Mouse (Mus musculus) right cerebral cortex, postnatal 10 days (tissue): Measurements from ENCODE around the gene Sec31a.
"Not testable (repeated sequence)": the region's sequence is repeated elsewhere in the genome, so short reads cannot be mapped to it uniquely, and the experiment has no call there.

ENCODE experiments used
- DNase-seq, 2 experiments: peaks; one replicate each; pipeline ENCODE4 v3.0.0; 2021; ENCODE audit warnings: low spot score in 2 of 2

The Sec31a gene

GRCm38 (mm10) chr5:100415761-100416590 lies at the start of gene Sec31a:
Sec31a (minus strand) TSS chr5:100416234.
- peak; percentile 98 for DNase-seq

- no peak for DNase-seq
Measured at GRCm38 (mm10) chr5:100462374-100462773, 46.3 kb upstream of the Sec31a start.

- no peak for DNase-seq
Measured at GRCm38 (mm10) chr5:100461526-100461925, 45.5 kb upstream of the Sec31a start.

- DNase-seq = no peak
Measured at GRCm38 (mm10) chr5:100459468-100459867, 43.4 kb upstream of the Sec31a start.

GRCm38 (mm10) chr5:100451871-100452270 lies 35.8 kb upstream of the Sec31a start:
- DNase-seq = no peak

- DNase-seq = no peak
Measured at GRCm38 (mm10) chr5:100438796-100439195, 22.8 kb upstream of the Sec31a start.

GRCm38 (mm10) chr5:100437917-100438316 lies 21.9 kb upstream of the Sec31a start:
- no peak for DNase-seq

GRCm38 (mm10) chr5:100437086-100437485 lies 21.1 kb upstream of the Sec31a start:
- no peak for DNase-seq

GRCm38 (mm10) chr5:100430966-100431365 lies 14.9 kb upstream of the Sec31a start:
- DNase-seq = no peak

GRCm38 (mm10) chr5:100430076-100430390 lies 14.0 kb upstream of the Sec31a start:
- no peak for DNase-seq

- DNase-seq = peak; percentile 97
Measured at GRCm38 (mm10) chr5:100429344-100430075, 13.5 kb upstream of the Sec31a start.

- no peak for DNase-seq
Measured at GRCm38 (mm10) chr5:100428734-100429343, 12.8 kb upstream of the Sec31a start.

GRCm38 (mm10) chr5:100428031-100428733 lies 12.1 kb upstream of the Sec31a start:
- DNase-seq = no peak

- DNase-seq = no peak
Measured at GRCm38 (mm10) chr5:100427276-100427675, 11.2 kb upstream of the Sec31a start.

- not testable (repeated sequence) for DNase-seq
Measured at GRCm38 (mm10) chr5:100425823-100426222, 9.8 kb upstream of the Sec31a start.

- DNase-seq = no peak
Measured at GRCm38 (mm10) chr5:100424252-100424651, 8.2 kb upstream of the Sec31a start.

GRCm38 (mm10) chr5:100423626-100424025 lies 7.6 kb upstream of the Sec31a start:
- DNase-seq = no peak

- no peak for DNase-seq
Measured at GRCm38 (mm10) chr5:100418861-100419260, 2.8 kb upstream of the Sec31a start.

- DNase-seq = no peak
Measured at GRCm38 (mm10) chr5:100418077-100418476, 2.0 kb upstream of the Sec31a start.

- no peak for DNase-seq
Measured at GRCm38 (mm10) chr5:100414474-100415196, 1.4 kb downstream of the Sec31a start.

GRCm38 (mm10) chr5:100412886-100413285 lies 3.1 kb downstream of the Sec31a start:
- no peak for DNase-seq
